Mouse (Mus musculus) brain, embryonic 14.5 days (tissue): Measurements from ENCODE around the gene Elk1.

ENCODE experiments used
- CTCF ChIP-seq: fragments of 200-500 bp; IDR thresholded peaks from 2 replicates; pipeline ENCODE4 v1.5.1; 2012; ENCODE audit warnings: inconsistent platforms, mild to moderate bottlenecking, moderate library complexity, borderline replicate concordance; ENCODE audit not compliant: insufficient read depth, insufficient read length; ENCODE audit errors: extremely low read depth
- POLR2A ChIP-seq: fragments of 200-500 bp; IDR thresholded peaks from 2 replicates; pipeline ENCODE4 v1.6.1; 2012; ENCODE audit warnings: mild to moderate bottlenecking, inconsistent platforms, borderline replicate concordance; ENCODE audit not compliant: poor library complexity, insufficient read depth, insufficient read length, severe bottlenecking; ENCODE audit errors: extremely low read depth

DNA sequence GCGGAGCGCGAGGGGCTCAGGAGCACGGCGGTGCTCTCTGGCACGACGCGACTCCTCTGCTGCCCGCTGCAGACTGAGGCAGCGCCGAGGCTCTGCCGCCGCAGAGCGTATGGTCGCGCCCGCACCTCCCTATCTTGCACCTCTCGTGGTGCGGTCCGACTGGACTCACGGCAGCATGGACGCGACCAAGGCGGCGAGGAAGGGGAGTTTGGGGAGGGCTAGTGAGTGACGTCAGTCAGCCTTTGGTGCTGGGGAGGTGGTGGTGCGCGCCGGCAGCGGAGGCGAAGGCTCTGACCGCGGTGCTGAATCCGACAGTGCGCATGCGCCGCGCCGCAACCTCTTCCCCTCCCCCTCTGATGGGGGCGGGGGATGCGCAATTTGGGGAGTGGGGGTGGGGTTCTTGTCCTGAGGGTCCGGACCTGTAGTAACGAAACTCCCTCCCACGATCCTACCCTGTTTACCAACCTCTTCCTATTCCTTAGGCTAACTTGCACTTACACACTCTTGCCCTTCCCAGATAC lies 29.5 kb downstream of the Elk1 start, which contains the start of gene Syn1:
- TF ChIP-seq CTCF (no peak), POLR2A (peak; percentile 67)
